Mouse (Mus musculus): ENCODE data around the gene Hoxb3. TPM values are rescaled to one million over a fixed set of nuclear protein-coding genes. Genes with fewer than 3 reads are reported as not detected.

The Hoxb3 gene
- 8.0 and 12.6 TPM in 2 replicates for polyA plus RNA-seq (2015; fragmentation: Nextera tagmentation; extraction: Ambion mirVana)

DNA sequence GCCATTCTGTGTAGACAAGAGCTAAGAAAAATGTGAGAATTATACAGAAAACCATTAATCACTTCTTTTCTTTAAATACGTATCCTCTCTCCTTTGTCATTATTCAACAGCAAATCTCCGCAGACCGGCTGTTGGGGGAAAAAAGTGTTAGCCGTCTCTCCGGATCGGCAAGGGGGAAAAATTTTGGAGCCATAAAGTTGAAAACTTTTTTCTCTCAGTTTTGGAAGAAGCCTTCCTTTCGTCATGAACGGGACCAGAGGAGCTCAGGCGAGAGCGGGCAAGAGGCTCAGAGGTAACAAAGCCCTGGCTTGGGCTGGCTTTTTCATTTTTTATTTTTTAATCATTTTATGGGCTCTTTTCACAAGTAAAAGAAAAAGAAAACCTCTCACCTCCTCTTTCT, at the start of gene Hoxb3:
Gene Hoxb3, plus strand, starts transcription at position 173 of the 400 bp plus-strand sequence.
- Histone ChIP-seq H3K27ac (replicated peaks) (peak within 1 kb of the TSS; percentile 99), H3K9me3 (replicated peaks) (no peaks in the 10 kb centered on the region), H3K9ac (replicated peaks) (peak within 1 kb of the TSS; percentile 78), H3K4me2 (peak within 1 kb of the TSS; percentile 87), H3K4me3 (replicated peaks) (peak within 1 kb of the TSS; percentile 60), H3K36me3 (no peaks in the 10 kb centered on the region), H3K27me3 (replicated peaks) (no peaks in the 10 kb centered on the region), H3K4me1 (peaks cover 86% of the 10 kb centered on the region)
- no peak for ATAC-seq (ENCODE audit: low FRiP score)
- 15% methylated on average over 10 of the region's 10 CpGs for WGBS

- ATAC-seq (ENCODE audit: low FRiP score) = no peak
- peak overlapping the region; percentile 99 for H3K27ac ChIP-seq (replicated peaks)
Observed at GRCm38 (mm10) chr11:96274428-96274827, 48.7 kb upstream of the Hoxb3 start.

DNA sequence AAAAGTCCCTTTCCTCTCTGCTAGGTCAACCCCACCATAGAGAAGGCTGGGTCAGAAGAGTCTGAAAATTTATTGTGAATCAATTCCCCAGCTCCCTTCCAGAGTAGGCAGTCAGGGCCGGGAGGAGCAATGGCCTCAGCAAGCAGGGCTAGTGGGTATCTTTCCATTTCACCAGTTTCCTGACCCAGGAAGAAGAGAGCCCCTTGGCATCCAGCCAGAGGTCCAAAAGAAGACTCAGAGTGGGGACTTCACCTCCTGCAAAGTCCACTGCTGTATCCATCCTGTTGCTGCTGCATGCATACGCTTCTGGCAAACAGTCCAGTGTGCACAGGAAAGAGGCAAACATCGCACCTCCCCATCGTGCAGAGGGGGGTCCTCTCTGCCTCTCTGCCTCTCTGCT, 47.2 kb upstream of the Hoxb3 start:
- WGBS = 10% methylated on average over 4 of the region's 4 CpGs
- H3K4me2 ChIP-seq = peak overlapping the region; percentile 87
- peak overlapping the region; percentile 99 for H3K27ac ChIP-seq (replicated peaks)
- H3K36me3 ChIP-seq = no peaks in the 10 kb centered on the region
- H3K27me3 ChIP-seq (replicated peaks) = no peaks in the 10 kb centered on the region
- ATAC-seq (ENCODE audit: low FRiP score) = no peak
- peak overlapping the region; percentile 59 for H3K4me3 ChIP-seq (replicated peaks)
- H3K4me1 ChIP-seq = peaks cover 94% of the 10 kb centered on the region
- peak overlapping the region; percentile 96 for H3K9ac ChIP-seq (replicated peaks)
- no peaks in the 10 kb centered on the region for H3K9me3 ChIP-seq (replicated peaks)

More at GRCm38 (mm10) chr11:96274428-96274827, 48.7 kb upstream of the Hoxb3 start:
- WGBS = 23% methylated on average over 10 of the region's 10 CpGs
- Histone ChIP-seq H3K27me3 (replicated peaks) (no peaks in the 10 kb centered on the region), H3K36me3 (no peaks in the 10 kb centered on the region), H3K4me3 (replicated peaks) (peak overlapping the region; percentile 59), H3K4me2 (peak overlapping the region; percentile 87), H3K9me3 (replicated peaks) (no peaks in the 10 kb centered on the region), H3K9ac (replicated peaks) (peak overlapping the region; percentile 96), H3K4me1 (peaks cover 96% of the 10 kb centered on the region)

DNA sequence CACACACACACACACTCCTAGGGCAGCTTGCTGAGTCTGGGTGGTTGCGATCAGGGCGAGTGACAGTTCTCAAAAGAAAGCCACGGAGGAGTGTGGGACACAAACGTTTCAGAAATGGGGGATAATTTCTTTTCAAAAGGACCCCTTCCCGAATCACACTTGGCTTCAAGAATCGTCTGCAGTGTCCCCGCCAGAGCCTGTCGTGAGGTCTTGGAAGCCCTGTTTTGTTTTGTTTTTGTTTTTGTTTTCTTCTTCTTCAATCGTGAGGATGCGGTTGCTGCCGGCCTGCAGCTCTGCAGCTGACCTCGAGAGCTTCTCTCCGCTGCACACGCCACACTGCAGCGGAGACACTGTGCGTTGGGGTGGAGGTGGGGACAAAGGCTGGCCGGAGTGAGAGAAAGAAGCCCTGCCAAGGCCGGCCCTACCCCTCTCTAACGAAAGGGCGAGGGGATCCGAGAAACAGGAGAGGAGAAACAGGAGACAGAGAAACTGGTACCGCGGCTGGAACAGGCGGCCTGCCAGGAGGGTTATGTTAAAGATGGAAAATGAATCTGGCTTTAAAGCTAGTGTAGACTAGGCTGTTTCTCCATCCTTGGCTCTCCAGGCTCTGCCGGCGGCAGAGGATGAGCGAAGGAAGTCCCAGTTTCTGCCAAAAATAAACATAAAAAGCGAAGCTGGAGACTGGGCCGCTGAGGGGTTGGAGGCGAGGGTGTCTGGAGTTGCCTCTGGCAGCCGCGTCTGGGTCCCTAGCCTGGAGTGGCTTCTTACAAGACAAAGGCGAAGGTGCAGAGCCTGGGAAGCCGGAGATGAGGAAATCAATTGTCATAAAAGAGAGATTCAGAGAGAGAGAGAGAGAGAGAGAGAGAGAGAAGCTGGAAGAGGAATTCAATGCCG, 45.7 kb upstream of the Hoxb3 start:
- 2% methylated on average over 35 of the region's 35 CpGs for WGBS
- no peak for ATAC-seq (ENCODE audit: low FRiP score)
- Histone ChIP-seq H3K4me1 (peaks cover 89% of the 10 kb centered on the region), H3K4me2 (peak overlapping the region; percentile 87), H3K9ac (replicated peaks) (peak overlapping the region; percentile 59), H3K4me3 (replicated peaks) (peak overlapping the region; percentile 29), H3K27ac (replicated peaks) (peak overlapping the region; percentile 99), H3K9me3 (replicated peaks) (no peaks in the 10 kb centered on the region), H3K27me3 (replicated peaks) (no peaks in the 10 kb centered on the region), H3K36me3 (no peaks in the 10 kb centered on the region)

GRCm38 (mm10) chr11:96278324-96278723, 44.8 kb upstream of the Hoxb3 start:
- H3K27me3 ChIP-seq (replicated peaks) = no peaks in the 10 kb centered on the region
- H3K27ac ChIP-seq (replicated peaks) = peak overlapping the region; percentile 99
- H3K4me2 ChIP-seq = peak overlapping the region; percentile 87
- H3K9me3 ChIP-seq (replicated peaks) = no peaks in the 10 kb centered on the region
- peak overlapping the region; percentile 59 for H3K9ac ChIP-seq (replicated peaks)
- 4% methylated on average over 14 of the region's 14 CpGs for WGBS
- no peak for ATAC-seq (ENCODE audit: low FRiP score)
- peaks cover 80% of the 10 kb centered on the region for H3K4me1 ChIP-seq
- peak overlapping the region; percentile 29 for H3K4me3 ChIP-seq (replicated peaks)
- H3K36me3 ChIP-seq = no peaks in the 10 kb centered on the region

- Histone ChIP-seq H3K4me3 (replicated peaks) (peak overlapping the region; percentile 60), H3K36me3 (no peaks in the 10 kb centered on the region), H3K27me3 (replicated peaks) (no peaks in the 10 kb centered on the region), H3K9ac (replicated peaks) (peak overlapping the region; percentile 83), H3K9me3 (replicated peaks) (no peaks in the 10 kb centered on the region), H3K4me1 (peaks cover 75% of the 10 kb centered on the region), H3K27ac (replicated peaks) (peak overlapping the region; percentile 99), H3K4me2 (peak overlapping the region; percentile 87)
- WGBS = under 1% methylated on average over 9 of the region's 9 CpGs
- ATAC-seq (ENCODE audit: low FRiP score) = peak; percentile 63; the same call in 1 of the 2 replicates
Observed at GRCm38 (mm10) chr11:96278773-96279172, 44.4 kb upstream of the Hoxb3 start.

DNA sequence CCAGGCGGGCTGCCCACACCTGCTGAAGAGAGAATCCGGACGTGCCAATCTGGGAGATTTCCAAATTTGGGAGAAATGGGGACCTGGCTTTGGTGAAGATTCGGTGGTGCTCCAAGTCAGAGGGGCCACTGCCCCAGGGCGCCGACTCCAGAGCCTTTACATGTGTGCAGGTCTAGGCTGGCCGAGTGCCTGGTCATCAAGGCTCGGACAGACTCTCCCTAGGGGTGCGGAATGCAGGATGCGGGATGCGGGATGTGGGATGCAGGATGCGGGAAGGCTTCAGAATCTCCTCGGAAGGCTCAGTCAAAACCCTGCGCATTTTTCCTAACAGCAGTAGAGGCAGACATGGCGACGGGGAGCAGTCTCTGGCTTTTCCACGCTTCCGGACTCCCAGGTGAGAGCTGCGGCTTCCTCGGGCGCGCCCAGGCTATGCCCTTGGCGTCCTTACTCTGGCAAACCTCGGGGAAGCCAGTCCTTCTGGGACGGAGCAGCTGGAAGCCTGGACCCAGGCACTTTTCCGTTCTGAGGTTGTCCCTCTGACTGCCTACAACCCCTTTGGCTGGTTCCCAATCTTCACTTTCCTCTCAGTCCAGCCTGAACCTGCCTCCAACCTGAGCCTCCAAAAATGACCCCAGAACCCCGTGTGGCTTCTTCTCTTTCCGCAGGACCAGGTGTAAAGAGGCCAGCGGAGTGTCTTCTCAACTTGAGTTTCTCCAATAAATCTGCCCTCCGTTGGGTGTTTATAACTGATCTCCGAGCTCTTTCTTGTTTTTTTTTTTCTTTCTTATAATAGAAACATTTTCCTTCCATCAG, 43.5 kb upstream of the Hoxb3 start:
- peak overlapping the region; percentile 87 for H3K4me2 ChIP-seq
- 1% methylated on average over 31 of the region's 31 CpGs for WGBS
- peaks cover 67% of the 10 kb centered on the region for H3K4me1 ChIP-seq
- H3K9me3 ChIP-seq (replicated peaks) = no peaks in the 10 kb centered on the region
- peak overlapping the region; percentile 99 for H3K27ac ChIP-seq (replicated peaks)
- no peaks in the 10 kb centered on the region for H3K36me3 ChIP-seq
- ATAC-seq (ENCODE audit: low FRiP score) = no peak
- no peaks in the 10 kb centered on the region for H3K27me3 ChIP-seq (replicated peaks)
- peak overlapping the region; percentile 60 for H3K4me3 ChIP-seq (replicated peaks)
- H3K9ac ChIP-seq (replicated peaks) = peak overlapping the region; percentile 83

DNA sequence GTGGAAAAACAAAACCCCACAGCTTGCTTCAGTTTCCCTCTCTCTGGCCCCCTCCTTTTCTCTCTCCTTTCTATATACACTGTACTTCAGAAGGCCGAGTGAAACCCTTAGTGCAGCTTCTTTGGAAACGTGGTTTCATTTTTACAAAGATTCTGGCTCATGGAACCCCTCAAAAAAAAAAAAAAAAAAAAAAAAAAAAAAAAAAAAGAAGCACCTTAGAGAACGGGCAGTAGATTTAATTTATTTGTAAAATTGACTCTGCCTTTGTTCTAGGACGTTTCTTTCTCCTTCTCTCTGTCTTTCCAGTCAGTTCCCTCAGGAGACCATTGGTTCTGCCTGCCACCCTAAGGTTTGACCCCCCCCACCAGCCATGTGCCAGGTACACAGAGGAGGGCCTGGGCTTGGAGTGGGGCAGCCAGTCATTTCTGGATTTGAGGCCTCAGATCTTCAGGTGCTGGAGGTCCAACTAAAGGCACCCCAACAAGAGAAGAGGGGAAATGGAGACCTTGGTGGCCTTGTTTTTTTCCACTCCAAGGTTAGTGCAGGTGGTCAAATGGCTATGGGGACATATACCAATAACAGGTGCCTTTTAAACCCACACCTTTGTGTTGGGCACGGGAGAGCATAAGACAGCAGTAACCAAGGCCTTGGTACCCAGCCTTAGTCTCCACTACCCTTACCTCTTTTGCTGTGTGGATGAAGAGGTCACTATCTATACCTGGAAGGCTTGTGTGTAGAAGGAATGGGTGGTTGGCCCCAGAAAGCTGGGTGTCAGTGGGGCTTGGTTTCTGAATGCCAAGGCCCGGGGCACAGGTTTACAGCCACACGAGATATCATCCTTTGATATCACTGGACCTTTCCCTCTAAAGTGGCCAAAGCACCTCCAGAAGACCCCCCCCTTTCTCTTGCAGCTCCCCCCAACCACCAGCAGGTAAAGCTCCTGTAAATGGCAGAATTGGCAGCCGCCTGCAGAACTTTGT, 42.4 kb upstream of the Hoxb3 start:
- no peaks in the 10 kb centered on the region for H3K36me3 ChIP-seq
- H3K27me3 ChIP-seq (replicated peaks) = no peaks in the 10 kb centered on the region
- no peaks in the 10 kb centered on the region for H3K9me3 ChIP-seq (replicated peaks)
- peak overlapping the region; percentile 99 for H3K27ac ChIP-seq (replicated peaks)
- peak overlapping the region; percentile 87 for H3K4me2 ChIP-seq
- no peak for ATAC-seq (ENCODE audit: low FRiP score)
- H3K4me1 ChIP-seq = peaks cover 56% of the 10 kb centered on the region
- H3K4me3 ChIP-seq (replicated peaks) = peak overlapping the region; percentile 60
- 17% methylated on average over 8 of the region's 8 CpGs for WGBS
- peak overlapping the region; percentile 83 for H3K9ac ChIP-seq (replicated peaks)

DNA sequence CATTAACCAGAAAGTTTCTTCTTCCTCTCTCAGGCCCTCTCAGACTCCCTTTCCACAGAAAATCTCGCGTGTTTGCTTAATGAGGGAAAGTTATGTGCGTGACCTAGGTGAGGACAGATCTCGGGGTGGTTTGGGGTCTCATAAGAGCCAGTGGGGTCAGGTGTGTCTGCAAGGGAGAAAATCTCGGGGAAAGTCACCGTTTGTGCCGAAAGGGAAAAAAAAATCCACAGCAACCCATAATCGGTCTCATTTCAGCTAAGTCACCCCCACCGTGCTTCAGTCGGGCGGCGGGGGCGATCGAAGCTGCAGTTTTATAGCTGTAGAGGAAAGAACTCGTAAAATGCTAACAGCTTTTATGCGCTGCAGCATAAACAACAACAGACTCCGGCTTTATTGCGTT, 41.7 kb upstream of the Hoxb3 start:
- no peaks in the 10 kb centered on the region for H3K36me3 ChIP-seq
- H3K27ac ChIP-seq (replicated peaks) = peak overlapping the region; percentile 99
- H3K9ac ChIP-seq (replicated peaks) = peak overlapping the region; percentile 83
- 4% methylated on average over 18 of the region's 18 CpGs for WGBS
- ATAC-seq (ENCODE audit: low FRiP score) = no peak
- no peaks in the 10 kb centered on the region for H3K9me3 ChIP-seq (replicated peaks)
- H3K27me3 ChIP-seq (replicated peaks) = no peaks in the 10 kb centered on the region
- peak overlapping the region; percentile 60 for H3K4me3 ChIP-seq (replicated peaks)
- H3K4me1 ChIP-seq = peaks cover 49% of the 10 kb centered on the region
- H3K4me2 ChIP-seq = peak overlapping the region; percentile 87

GRCm38 (mm10) chr11:96281855-96282570, 41.1 kb upstream of the Hoxb3 start, which contains the start of gene Hoxb8:
TSS of gene Hoxb8 (plus strand) at chr11:96281905.
- under 1% methylated on average over 27 of the region's 27 CpGs for WGBS
- Histone ChIP-seq H3K27ac (replicated peaks) (peak within 1 kb of the TSS; percentile 99), H3K4me2 (peak within 1 kb of the TSS; percentile 87), H3K4me3 (replicated peaks) (peak within 1 kb of the TSS; percentile 60), H3K36me3 (no peaks in the 10 kb centered on the region), H3K9me3 (replicated peaks) (no peaks in the 10 kb centered on the region), H3K9ac (replicated peaks) (peak within 1 kb of the TSS; percentile 83), H3K4me1 (peaks cover 43% of the 10 kb centered on the region), H3K27me3 (replicated peaks) (no peaks in the 10 kb centered on the region)
- peak; percentile 54 for ATAC-seq (ENCODE audit: low FRiP score)
